Mouse (Mus musculus) thymus, postnatal 0 days (tissue): ENCODE measurements around the gene Gxylt1. TPM values are rescaled to one million over a fixed set of nuclear protein-coding genes. Genes with fewer than 3 reads are reported as not detected.

Experiments used
- polyA plus RNA-seq: library from polyadenylated mRNA; unstranded; fragments of >200 nt; fragmentation: Nextera tagmentation; extraction: Ambion mirVana; gene quantifications from 2 replicates; pipeline ENCODE4 v1.2.1, GENCODE M21; 2015

Gxylt1 gene
- polyA plus RNA-seq, 1 experiment from 2014 or later, result 5.9 TPM

Other genes starting within 250 kb of the Gxylt1 start
- 39.5 and 40.4 TPM in 2 replicates for gene Yaf2, start 61.8 kb upstream of the Gxylt1 start, polyA plus RNA-seq
- gene Zcrb1, start 123.2 kb upstream of the Gxylt1 start, polyA plus RNA-seq, result 125 and 132 TPM in 2 replicates
- gene Pphln1, start 123.2 kb upstream of the Gxylt1 start, polyA plus RNA-seq, result 43.1 and 43.5 TPM in 2 replicates